Mouse (Mus musculus): ENCODE results near the gene Hmcn1. TPM values are rescaled to one million over a fixed set of nuclear protein-coding genes. Genes with fewer than 3 reads are reported as not detected.

Gene Hmcn1
- polyA plus RNA-seq, 1 experiment from 2014 or later, result 18.1 TPM

GRCm38 (mm10) chr1:151001868-151002428 is 8.7 kb upstream of the Hmcn1 start:
- Histone ChIP-seq H3K9ac (ENCODE audit: low read length) (no peak overlapping the region), H3K27ac (ENCODE audit: low read length) (peak overlapping the region; percentile 20; the same call in 1 of the 2 replicates)
- peak; percentile 37 for ATAC-seq (replicated peaks; ENCODE audit: extremely low read depth, insufficient read depth, low FRiP score)

GRCm38 (mm10) chr1:151000714-151001113 is 7.5 kb upstream of the Hmcn1 start:
- H3K36me3 ChIP-seq (ENCODE audit: control insufficient read depth, insufficient read depth), result no peaks in the 10 kb centered on the region
- H3K27me3 ChIP-seq (ENCODE audit: control insufficient read depth, insufficient read depth, low read length), result no peaks in the 10 kb centered on the region
- H3K9ac ChIP-seq (ENCODE audit: low read length), result peak overlapping the region; percentile 22; the same call in 1 of the 2 replicates
- no peak overlapping the region for H3K27ac ChIP-seq (ENCODE audit: low read length)
- ATAC-seq (replicated peaks; ENCODE audit: extremely low read depth, insufficient read depth, low FRiP score), result no peak
- WGBS, result 34% methylated on average over 13 of the region's 13 CpGs
- H3K4me3 ChIP-seq (ENCODE audit: low read length), result peak overlapping the region; percentile 8
- H3K9me3 ChIP-seq (replicated peaks; ENCODE audit: control insufficient read depth, low read length), result peaks cover 2% of the 10 kb centered on the region; the same call in 1 of the 2 replicates
- H3K4me2 ChIP-seq (ENCODE audit: low read depth, low read length), result peak overlapping the region; percentile 52
- H3K4me1 ChIP-seq (ENCODE audit: control insufficient read depth, insufficient read depth, low read length), result peaks cover 20% of the 10 kb centered on the region

More at GRCm38 (mm10) chr1:151001868-151002428, 8.7 kb upstream of the Hmcn1 start:
- 47% methylated on average over 8 of the region's 8 CpGs for WGBS
- H3K4me3 ChIP-seq (ENCODE audit: low read length), result no peak overlapping the region
- peak overlapping the region; percentile 21; the same call in 1 of the 2 replicates for H3K4me2 ChIP-seq (ENCODE audit: low read depth, low read length)
- no peaks in the 10 kb centered on the region for H3K27me3 ChIP-seq (ENCODE audit: control insufficient read depth, insufficient read depth, low read length)
- H3K9me3 ChIP-seq (replicated peaks; ENCODE audit: control insufficient read depth, low read length), result no peaks in the 10 kb centered on the region
- no peaks in the 10 kb centered on the region for H3K36me3 ChIP-seq (ENCODE audit: control insufficient read depth, insufficient read depth)
- H3K4me1 ChIP-seq (ENCODE audit: control insufficient read depth, insufficient read depth, low read length), result peaks cover 21% of the 10 kb centered on the region

DNA sequence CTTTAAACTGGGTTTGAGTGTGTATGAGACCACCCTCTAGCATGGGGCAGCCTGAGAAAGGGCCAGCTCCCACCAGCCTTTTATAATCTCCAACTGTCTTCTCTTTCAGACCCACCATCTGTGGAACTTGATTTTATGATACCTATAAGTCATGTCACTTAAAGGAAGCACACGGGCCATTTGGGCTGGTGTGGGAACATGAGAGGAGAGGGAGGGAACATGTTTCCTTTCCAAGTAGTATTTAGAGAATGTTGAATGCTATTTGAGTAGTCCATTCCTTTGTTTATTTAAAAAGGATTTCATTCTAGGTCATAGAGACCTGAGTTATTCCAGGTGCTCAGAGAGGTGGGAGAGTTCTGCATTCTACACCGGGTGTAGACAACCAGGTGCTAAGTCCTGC is 1.4 kb upstream of the Hmcn1 start:
- Histone ChIP-seq H3K9me3 (replicated peaks; ENCODE audit: control insufficient read depth, low read length) (peaks cover 2% of the 10 kb centered on the region; the same call in 1 of the 2 replicates), H3K27ac (ENCODE audit: low read length) (no peak overlapping the region), H3K4me1 (ENCODE audit: control insufficient read depth, insufficient read depth, low read length) (peaks cover 8% of the 10 kb centered on the region; the same call in 1 of the 2 replicates), H3K4me2 (ENCODE audit: low read depth, low read length) (no peak overlapping the region), H3K36me3 (ENCODE audit: control insufficient read depth, insufficient read depth) (no peaks in the 10 kb centered on the region), H3K4me3 (ENCODE audit: low read length) (no peak overlapping the region), H3K27me3 (ENCODE audit: control insufficient read depth, insufficient read depth, low read length) (no peaks in the 10 kb centered on the region), H3K9ac (ENCODE audit: low read length) (no peak overlapping the region)
- ATAC-seq (replicated peaks; ENCODE audit: extremely low read depth, insufficient read depth, low FRiP score), result no peak
- 64% methylated on average over 2 of the region's 2 CpGs for WGBS

DNA sequence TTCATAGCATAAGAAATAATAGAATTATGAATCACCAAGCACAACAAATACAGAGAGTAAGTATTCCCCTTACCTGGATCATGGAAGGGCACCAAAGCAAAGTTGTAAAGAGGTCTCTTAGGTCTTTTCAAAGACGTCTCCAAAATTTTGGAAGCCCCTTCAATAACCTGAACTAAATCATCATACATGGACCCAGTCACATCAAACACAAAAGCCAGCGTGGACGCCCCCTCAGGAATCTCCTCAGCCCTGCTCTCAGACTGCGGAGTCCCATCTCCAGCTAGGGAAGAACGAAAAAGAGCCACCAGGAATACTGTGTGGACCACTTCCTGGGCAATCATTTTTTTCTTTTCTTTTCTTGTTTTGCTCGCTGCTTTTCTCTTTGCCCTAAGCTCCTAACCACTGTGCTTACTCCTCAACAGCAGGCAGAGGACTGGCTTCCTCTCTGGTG is 499 bp downstream of the Hmcn1 start:
- no peaks in the 10 kb centered on the region for H3K36me3 ChIP-seq (ENCODE audit: control insufficient read depth, insufficient read depth)
- H3K4me1 ChIP-seq (ENCODE audit: control insufficient read depth, insufficient read depth, low read length), result peaks cover 8% of the 10 kb centered on the region; the same call in 1 of the 2 replicates
- peak overlapping the region; percentile 84 for H3K27ac ChIP-seq (ENCODE audit: low read length)
- H3K9ac ChIP-seq (ENCODE audit: low read length), result peak overlapping the region; percentile 93
- H3K9me3 ChIP-seq (replicated peaks; ENCODE audit: control insufficient read depth, low read length), result peaks cover 2% of the 10 kb centered on the region; the same call in 1 of the 2 replicates
- ATAC-seq (replicated peaks; ENCODE audit: extremely low read depth, insufficient read depth, low FRiP score), result peak; percentile 30
- peak overlapping the region; percentile 83 for H3K4me3 ChIP-seq (ENCODE audit: low read length)
- peak overlapping the region; percentile 80 for H3K4me2 ChIP-seq (ENCODE audit: low read depth, low read length)
- 2% methylated on average over 6 of the region's 6 CpGs for WGBS
- no peaks in the 10 kb centered on the region for H3K27me3 ChIP-seq (ENCODE audit: control insufficient read depth, insufficient read depth, low read length)

DNA sequence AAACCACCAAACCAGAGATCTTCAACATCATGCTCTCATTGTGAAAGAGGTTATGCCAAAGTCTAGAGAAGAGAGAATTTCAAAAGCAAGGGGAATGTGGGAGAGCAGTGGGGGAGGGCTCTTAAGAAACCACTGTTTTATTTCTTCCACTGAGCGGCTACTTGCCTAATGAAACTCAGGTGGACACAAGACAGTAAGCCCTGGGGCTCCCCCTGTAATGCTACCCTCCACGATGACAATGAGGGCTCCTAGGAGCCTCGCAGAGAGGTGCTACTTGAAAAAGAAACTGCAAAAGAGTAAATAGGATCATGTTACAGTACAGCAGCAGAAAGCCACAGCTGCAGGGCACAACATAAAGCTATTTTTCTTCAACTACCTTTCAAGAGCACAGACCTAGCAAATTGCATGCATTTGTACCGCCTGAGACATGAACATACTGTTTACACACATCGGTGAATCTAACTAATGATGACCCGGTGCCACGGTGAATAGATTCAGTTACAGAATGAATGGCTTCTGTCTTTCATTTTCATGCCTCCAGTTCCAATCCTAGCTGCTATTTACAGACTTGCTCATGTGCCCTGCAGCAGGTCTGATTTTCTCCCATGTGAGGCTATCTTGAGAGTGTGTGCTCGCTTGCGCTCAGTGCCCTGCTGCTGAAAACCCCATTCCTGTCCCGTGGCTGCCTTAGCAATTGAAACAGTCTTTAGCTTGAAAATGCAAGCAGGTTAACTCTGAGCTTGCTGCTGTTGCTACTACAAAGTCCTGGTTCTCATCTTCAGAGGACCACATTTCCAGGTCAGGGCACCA is 1.3 kb downstream of the Hmcn1 start:
- ATAC-seq (replicated peaks; ENCODE audit: extremely low read depth, insufficient read depth, low FRiP score), result peak; percentile 62
- H3K9me3 ChIP-seq (replicated peaks; ENCODE audit: control insufficient read depth, low read length), result peaks cover 2% of the 10 kb centered on the region; the same call in 1 of the 2 replicates
- H3K4me2 ChIP-seq (ENCODE audit: low read depth, low read length), result peak overlapping the region; percentile 80
- H3K9ac ChIP-seq (ENCODE audit: low read length), result peak overlapping the region; percentile 93
- 2% methylated on average over 10 of the region's 10 CpGs for WGBS
- peak overlapping the region; percentile 84 for H3K27ac ChIP-seq (ENCODE audit: low read length)
- no peaks in the 10 kb centered on the region for H3K36me3 ChIP-seq (ENCODE audit: control insufficient read depth, insufficient read depth)
- no peaks in the 10 kb centered on the region for H3K27me3 ChIP-seq (ENCODE audit: control insufficient read depth, insufficient read depth, low read length)
- H3K4me1 ChIP-seq (ENCODE audit: control insufficient read depth, insufficient read depth, low read length), result peaks cover 8% of the 10 kb centered on the region; the same call in 1 of the 2 replicates
- H3K4me3 ChIP-seq (ENCODE audit: low read length), result peak overlapping the region; percentile 83

GRCm38 (mm10) chr1:150984888-150985287 is 8.3 kb downstream of the Hmcn1 start:
- 14% methylated on average over 4 of the region's 4 CpGs for WGBS
- Histone ChIP-seq H3K4me1 (ENCODE audit: control insufficient read depth, insufficient read depth, low read length) (peaks cover 27% of the 10 kb centered on the region), H3K4me3 (ENCODE audit: low read length) (no peak overlapping the region), H3K9me3 (replicated peaks; ENCODE audit: control insufficient read depth, low read length) (no peaks in the 10 kb centered on the region), H3K27me3 (ENCODE audit: control insufficient read depth, insufficient read depth, low read length) (no peaks in the 10 kb centered on the region), H3K9ac (ENCODE audit: low read length) (no peak overlapping the region), H3K36me3 (ENCODE audit: control insufficient read depth, insufficient read depth) (no peaks in the 10 kb centered on the region), H3K4me2 (ENCODE audit: low read depth, low read length) (peak overlapping the region; percentile 41), H3K27ac (ENCODE audit: low read length) (peak overlapping the region; percentile 81)
- no peak for ATAC-seq (replicated peaks; ENCODE audit: extremely low read depth, insufficient read depth, low FRiP score)

DNA sequence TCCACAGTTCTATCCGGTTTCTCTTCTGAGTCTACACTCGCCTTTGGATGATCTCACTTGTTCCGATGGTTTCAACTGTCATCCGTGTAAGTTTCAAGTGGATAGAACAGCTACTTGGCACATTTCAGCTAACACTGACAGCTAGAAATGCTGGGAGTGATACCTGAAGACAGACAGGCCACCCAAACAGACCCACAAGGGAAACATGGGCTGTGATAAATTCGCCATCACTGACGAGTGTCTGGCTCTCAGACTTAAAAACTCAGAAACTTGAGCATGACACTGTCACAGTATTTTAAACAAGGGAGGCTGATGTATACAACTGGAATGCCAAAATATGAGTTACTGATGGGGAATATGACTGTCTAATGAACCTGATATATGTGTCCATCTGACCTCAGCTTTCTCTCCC is 9.1 kb downstream of the Hmcn1 start:
- Histone ChIP-seq H3K36me3 (ENCODE audit: control insufficient read depth, insufficient read depth) (0 out of 2 replicates have a peak, but pooled peaks cover 2% of the 10 kb centered on the region), H3K27ac (ENCODE audit: low read length) (peak overlapping the region; percentile 81), H3K4me2 (ENCODE audit: low read depth, low read length) (peak overlapping the region; percentile 41), H3K9me3 (replicated peaks; ENCODE audit: control insufficient read depth, low read length) (no peaks in the 10 kb centered on the region), H3K27me3 (ENCODE audit: control insufficient read depth, insufficient read depth, low read length) (no peaks in the 10 kb centered on the region), H3K9ac (ENCODE audit: low read length) (no peak overlapping the region), H3K4me1 (ENCODE audit: control insufficient read depth, insufficient read depth, low read length) (peaks cover 32% of the 10 kb centered on the region), H3K4me3 (ENCODE audit: low read length) (no peak overlapping the region)
- peak; percentile 70 for ATAC-seq (replicated peaks; ENCODE audit: extremely low read depth, insufficient read depth, low FRiP score)
- 30% methylated on average over 6 of the region's 6 CpGs for WGBS

- Histone ChIP-seq H3K4me3 (ENCODE audit: low read length) (no peak overlapping the region), H3K9me3 (replicated peaks; ENCODE audit: control insufficient read depth, low read length) (no peaks in the 10 kb centered on the region), H3K36me3 (ENCODE audit: control insufficient read depth, insufficient read depth) (0 out of 2 replicates have a peak, but pooled peaks cover 2% of the 10 kb centered on the region), H3K27ac (ENCODE audit: low read length) (no peak overlapping the region), H3K9ac (ENCODE audit: low read length) (no peak overlapping the region), H3K4me2 (ENCODE audit: low read depth, low read length) (no peak overlapping the region), H3K4me1 (ENCODE audit: control insufficient read depth, insufficient read depth, low read length) (peaks cover 24% of the 10 kb centered on the region), H3K27me3 (ENCODE audit: control insufficient read depth, insufficient read depth, low read length) (no peaks in the 10 kb centered on the region)
- WGBS, result 81% methylated on average over 3 of the region's 3 CpGs
- ATAC-seq (replicated peaks; ENCODE audit: extremely low read depth, insufficient read depth, low FRiP score), result no peak
Measured at GRCm38 (mm10) chr1:150978651-150979050, 14.6 kb downstream of the Hmcn1 start.

DNA sequence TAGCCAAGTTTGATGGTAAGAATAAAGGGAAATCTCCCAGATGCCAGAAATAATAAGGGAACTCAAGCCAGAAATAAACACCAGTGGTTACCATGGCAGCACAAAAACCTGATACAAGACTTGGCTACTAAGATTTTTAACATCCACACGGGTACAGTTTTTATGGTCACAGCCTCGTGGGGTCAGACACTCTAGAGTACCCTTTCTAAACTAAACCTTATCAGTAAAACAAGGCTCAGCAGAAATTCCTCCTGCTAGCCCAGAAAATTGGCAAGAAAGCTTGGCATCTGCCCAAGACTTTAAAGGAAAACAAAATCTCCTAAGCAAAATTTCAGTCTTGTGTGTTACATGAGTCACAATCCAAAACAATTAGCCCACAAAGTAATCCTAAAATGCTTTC is 17.0 kb downstream of the Hmcn1 start:
- Histone ChIP-seq H3K27ac (ENCODE audit: low read length) (peak overlapping the region; percentile 67), H3K9ac (ENCODE audit: low read length) (no peak overlapping the region), H3K4me3 (ENCODE audit: low read length) (no peak overlapping the region), H3K9me3 (replicated peaks; ENCODE audit: control insufficient read depth, low read length) (no peaks in the 10 kb centered on the region), H3K4me2 (ENCODE audit: low read depth, low read length) (peak overlapping the region; percentile 0), H3K4me1 (ENCODE audit: control insufficient read depth, insufficient read depth, low read length) (peaks cover 26% of the 10 kb centered on the region), H3K27me3 (ENCODE audit: control insufficient read depth, insufficient read depth, low read length) (no peaks in the 10 kb centered on the region), H3K36me3 (ENCODE audit: control insufficient read depth, insufficient read depth) (0 out of 2 replicates have a peak, but pooled peaks cover 2% of the 10 kb centered on the region)
- ATAC-seq (replicated peaks; ENCODE audit: extremely low read depth, insufficient read depth, low FRiP score), result no peak
- 7% methylated on average over 2 of the region's 2 CpGs for WGBS

All from heart, embryonic 16.5 days (tissue).